Mouse (Mus musculus): ENCODE data around the gene Prkce. TPM values are rescaled to one million over a fixed set of nuclear protein-coding genes. Genes with fewer than 3 reads are reported as not detected.

Prkce gene
- polyA plus RNA-seq, 1 experiment from 2014 or later = 2.0 TPM

- Histone ChIP-seq H3K9me3 (ENCODE audit: low read length) (no peaks in the 10 kb centered on the region), H3K27ac (ENCODE audit: low read depth) (no peak overlapping the region), H3K4me1 (ENCODE audit: insufficient read depth) (no peaks in the 10 kb centered on the region), H3K4me2 (ENCODE audit: low read depth, low read length) (no peak overlapping the region), H3K36me3 (replicated peaks; ENCODE audit: insufficient read depth, low read length) (peaks cover 65% of the 10 kb centered on the region), H3K4me3 (ENCODE audit: low read depth, low read length) (no peak overlapping the region), H3K9ac (replicated peaks) (no peak overlapping the region), H3K27me3 (ENCODE audit: insufficient read depth, low read length) (no peaks in the 10 kb centered on the region)
- no peak for DNase-seq
- ATAC-seq = no peak
- WGBS (ENCODE audit: insufficient replicate concordance) = 85% methylated on average over 10 of the region's 10 CpGs
- no peak for TF ChIP-seq EP300 (IDR thresholded peaks at IDR 0.05; ENCODE audit: low read depth)
These were observed 31.8 kb upstream of the Prkce start for GRCm38 (mm10) chr17:86135835-86136234.

GRCm38 (mm10) chr17:86144537-86145078 is 23.0 kb upstream of the Prkce start:
- DNase-seq (no peak), ATAC-seq (peak; percentile 75)
- peak overlapping the region; percentile 74 for H3K27ac ChIP-seq (ENCODE audit: low read depth)
- H3K4me3 ChIP-seq (ENCODE audit: low read depth, low read length) = peak overlapping the region; percentile 91
- no peak for TF ChIP-seq EP300 (IDR thresholded peaks at IDR 0.05; ENCODE audit: low read depth)
- TF ChIP-seq CTCF (IDR thresholded peaks at IDR 0.05; ENCODE audit: low read depth) = no peak
- peaks cover 16% of the 10 kb centered on the region for H3K4me1 ChIP-seq (ENCODE audit: insufficient read depth)
- peak overlapping the region; percentile 77 for H3K9ac ChIP-seq (replicated peaks)
- H3K4me2 ChIP-seq (ENCODE audit: low read depth, low read length) = peak overlapping the region; percentile 93
- H3K9me3 ChIP-seq (ENCODE audit: low read length) = no peaks in the 10 kb centered on the region
- no peaks in the 10 kb centered on the region for H3K27me3 ChIP-seq (ENCODE audit: insufficient read depth, low read length)
- H3K36me3 ChIP-seq (replicated peaks; ENCODE audit: insufficient read depth, low read length) = peaks cover 9% of the 10 kb centered on the region
- WGBS (ENCODE audit: insufficient replicate concordance) = under 1% methylated on average over 33 of the region's 33 CpGs

GRCm38 (mm10) chr17:86145079-86145951 is 22.3 kb upstream of the Prkce start, which contains the start of gene Srbd1:
Gene Srbd1 (minus strand): TSS chr17:86145175.
- WGBS (ENCODE audit: insufficient replicate concordance) = 5% methylated on average over 33 of the region's 45 CpGs
- peak; percentile 97 for DNase-seq
- Histone ChIP-seq H3K4me3 (ENCODE audit: low read depth, low read length) (peak within 1 kb of the TSS; percentile 91), H3K4me2 (ENCODE audit: low read depth, low read length) (peak within 1 kb of the TSS; percentile 93), H3K27me3 (ENCODE audit: insufficient read depth, low read length) (no peaks in the 10 kb centered on the region), H3K27ac (ENCODE audit: low read depth) (peak within 1 kb of the TSS; percentile 74), H3K9ac (replicated peaks) (peak within 1 kb of the TSS; percentile 77), H3K4me1 (ENCODE audit: insufficient read depth) (peaks cover 16% of the 10 kb centered on the region), H3K36me3 (replicated peaks; ENCODE audit: insufficient read depth, low read length) (peaks cover 7% of the 10 kb centered on the region; the same call in 1 of the 2 replicates), H3K9me3 (ENCODE audit: low read length) (no peaks in the 10 kb centered on the region)
- peak; percentile 97 for ATAC-seq
- TF ChIP-seq EP300 (IDR thresholded peaks at IDR 0.05; ENCODE audit: low read depth) (no peak; the same call in 1 of the 2 replicates), CTCF (IDR thresholded peaks at IDR 0.05; ENCODE audit: low read depth) (no peak)

- Histone ChIP-seq H3K27me3 (ENCODE audit: insufficient read depth, low read length) (no peaks in the 10 kb centered on the region), H3K27ac (ENCODE audit: low read depth) (no peak overlapping the region), H3K9ac (replicated peaks) (no peak overlapping the region), H3K4me3 (ENCODE audit: low read depth, low read length) (no peak overlapping the region), H3K4me2 (ENCODE audit: low read depth, low read length) (no peak overlapping the region), H3K4me1 (ENCODE audit: insufficient read depth) (peaks cover 4% of the 10 kb centered on the region; the same call in 1 of the 2 replicates), H3K9me3 (ENCODE audit: low read length) (no peaks in the 10 kb centered on the region; the same call in 1 of the 2 replicates), H3K36me3 (replicated peaks; ENCODE audit: insufficient read depth, low read length) (no peaks in the 10 kb centered on the region)
- DNase-seq = no peak
- 74% methylated on average over 1 of the region's 1 CpGs for WGBS (ENCODE audit: insufficient replicate concordance)
- no peak for ATAC-seq
- no peak for TF ChIP-seq CTCF (IDR thresholded peaks at IDR 0.05; ENCODE audit: low read depth)
- TF ChIP-seq EP300 (IDR thresholded peaks at IDR 0.05; ENCODE audit: low read depth) = no peak
These were observed 17.9 kb upstream of the Prkce start for GRCm38 (mm10) chr17:86149726-86150125.

- 24% methylated on average over 5 of the region's 5 CpGs for WGBS (ENCODE audit: insufficient replicate concordance)
- Histone ChIP-seq H3K4me3 (ENCODE audit: low read depth, low read length) (no peak overlapping the region), H3K27me3 (ENCODE audit: insufficient read depth, low read length) (no peaks in the 10 kb centered on the region), H3K36me3 (replicated peaks; ENCODE audit: insufficient read depth, low read length) (no peaks in the 10 kb centered on the region), H3K9me3 (ENCODE audit: low read length) (no peaks in the 10 kb centered on the region; the same call in 1 of the 2 replicates), H3K4me1 (ENCODE audit: insufficient read depth) (no peaks in the 10 kb centered on the region), H3K27ac (ENCODE audit: low read depth) (no peak overlapping the region), H3K4me2 (ENCODE audit: low read depth, low read length) (no peak overlapping the region), H3K9ac (replicated peaks) (no peak overlapping the region)
- TF ChIP-seq CTCF (IDR thresholded peaks at IDR 0.05; ENCODE audit: low read depth) (no peak), EP300 (IDR thresholded peaks at IDR 0.05; ENCODE audit: low read depth) (peak; percentile 82)
- ATAC-seq = peak; percentile 98
- peak; percentile 69 for DNase-seq
These were observed 16.7 kb upstream of the Prkce start for GRCm38 (mm10) chr17:86150867-86151348.

GRCm38 (mm10) chr17:86156999-86157398 is 10.6 kb upstream of the Prkce start:
- Histone ChIP-seq H3K27ac (ENCODE audit: low read depth) (no peak overlapping the region), H3K9ac (replicated peaks) (no peak overlapping the region), H3K27me3 (ENCODE audit: insufficient read depth, low read length) (no peaks in the 10 kb centered on the region), H3K4me3 (ENCODE audit: low read depth, low read length) (no peak overlapping the region), H3K36me3 (replicated peaks; ENCODE audit: insufficient read depth, low read length) (no peaks in the 10 kb centered on the region), H3K4me2 (ENCODE audit: low read depth, low read length) (no peak overlapping the region), H3K4me1 (ENCODE audit: insufficient read depth) (no peaks in the 10 kb centered on the region), H3K9me3 (ENCODE audit: low read length) (no peaks in the 10 kb centered on the region; the same call in 1 of the 2 replicates)
- DNase-seq (no peak), ATAC-seq (no peak)
- 79% methylated on average over 6 of the region's 6 CpGs for WGBS (ENCODE audit: insufficient replicate concordance)
- no peak for TF ChIP-seq CTCF (IDR thresholded peaks at IDR 0.05; ENCODE audit: low read depth)
- TF ChIP-seq EP300 (IDR thresholded peaks at IDR 0.05; ENCODE audit: low read depth) = no peak
